ENCODE assay signal across 8 mouse cellular contexts in genomic region chr17:79894971-79895882, GRCm38 (mm10). TPM values are rescaled to one million over a fixed set of nuclear protein-coding genes. Genes with fewer than 3 reads are reported as not detected.
DNase-seq lines count a peak whose midpoint lies in the region; ATAC-seq lines count a peak whose summit lies in the region.

No protein-coding gene starts in this region.

- H3K36me3 ChIP-seq in hindbrain, embryonic 14.5 days (replicated peaks; ENCODE audit: control insufficient read depth, insufficient read depth), result no peaks in the 10 kb centered on the region

- peaks cover 10% of the 10 kb centered on the region for H3K4me1 ChIP-seq in hindbrain, embryonic 14.5 days (replicated peaks; ENCODE audit: control insufficient read depth, insufficient read depth, low read length)

- no peaks in the 10 kb centered on the region for H3K9me3 ChIP-seq in hindbrain, embryonic 14.5 days (ENCODE audit: control insufficient read depth, low read length)

- peaks cover 16% of the 10 kb centered on the region for H3K27me3 ChIP-seq in hindbrain, embryonic 14.5 days (ENCODE audit: control insufficient read depth, insufficient read depth, low read length)

- H3K4me3 ChIP-seq in hindbrain, embryonic 14.5 days (replicated peaks; ENCODE audit: low read length), result peak overlapping the region; percentile 95

- peak overlapping the region; percentile 96 for H3K27ac ChIP-seq in hindbrain, embryonic 14.5 days

- ATAC-seq in hindbrain, embryonic 14.5 days (ENCODE audit: low FRiP score), result peak; percentile 79

- under 1% methylated on average over 52 of the region's 100 CpGs for WGBS in hindbrain, embryonic 14.5 days

- peak; percentile 76 for DNase-seq in Muller cell, postnatal 12 days (ENCODE audit: inconsistent ontology term)
- peak; percentile 73 to 81 for DNase-seq in cerebellum, postnatal 14 days
- DNase-seq in frontal cortex, postnatal 25 days (ENCODE audit: low spot score in 2 of 2), result peak; percentile 31 to 44
- DNase-seq in hindbrain, embryonic 14.5 days (ENCODE audit: low spot score), result peak; percentile 66
- peak; percentile 60 to 63 for DNase-seq in layer of hippocampus, postnatal 36 days
- peak; percentile 61 for DNase-seq in lung, postnatal 36 days
- DNase-seq in retina, postnatal 1 day, result peak; percentile 63
- DNase-seq in thymus, postnatal 4 days, result peak; percentile 78

- H3K9ac ChIP-seq in hindbrain, embryonic 14.5 days, result peak overlapping the region; percentile 95

- H3K4me2 ChIP-seq in hindbrain, embryonic 14.5 days (replicated peaks), result peak overlapping the region; percentile 86

RNA-seq across cellular contexts. Expression of gene Atl2, which starts 0.7 kb away (rescaled TPM):
- polyA plus RNA-seq in hindbrain, embryonic 14.5 days (2014; fragmentation: Nextera tagmentation; extraction: Ambion mirVana), result 39.4 and 44.5 TPM in 2 replicates
- total RNA-seq in layer of hippocampus, postnatal 36 days (2021), result 10 to 100 TPM; 50.5 to 59.4 TPM

Comparison
In these comparisons a context has a peak if more than half of its experiments do, and no peak if none do; other contexts are left out.
1. Peak in every context shown above with its lines: DNase-seq, ATAC-seq, H3K4me3 ChIP-seq and H3K27ac ChIP-seq.